Mouse (Mus musculus) induced T-regulatory cell, adult 2 months (primary cell): ENCODE measurements around the gene Cyp26b1.
"Not testable (repeated sequence)": the region's sequence is repeated elsewhere in the genome, so short reads cannot be mapped to it uniquely, and the experiment has no call there.

Experiments
- DNase-seq: peaks from one replicate; pipeline ENCODE4 v3.0.0-alpha.2; 2012; ENCODE audit warnings: low read depth

The Cyp26b1 gene

DNA sequence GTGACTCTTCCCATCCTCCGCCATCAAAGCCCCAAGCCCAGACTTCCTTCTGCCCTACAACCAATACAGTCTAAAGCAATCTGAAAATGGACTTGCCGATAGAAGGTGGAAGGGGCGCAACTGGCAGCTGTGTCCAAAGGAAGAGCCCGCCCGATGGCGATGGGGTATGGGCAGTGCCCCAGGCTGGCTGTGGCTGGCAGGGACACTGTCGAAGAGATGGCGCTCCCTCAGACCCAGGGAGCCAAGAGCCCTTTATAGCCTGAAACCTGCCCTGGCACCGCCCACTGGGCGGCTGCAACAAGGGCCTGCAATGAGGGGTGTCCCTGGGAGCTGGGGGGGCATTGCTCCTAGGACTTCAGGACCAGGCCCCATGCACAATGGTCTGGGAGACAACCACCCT, at the start of gene Cyp26b1:
Gene Cyp26b1, minus strand, starts transcription at position 216 of the 400 bp plus-strand sequence.
- DNase-seq = no peak

DNA sequence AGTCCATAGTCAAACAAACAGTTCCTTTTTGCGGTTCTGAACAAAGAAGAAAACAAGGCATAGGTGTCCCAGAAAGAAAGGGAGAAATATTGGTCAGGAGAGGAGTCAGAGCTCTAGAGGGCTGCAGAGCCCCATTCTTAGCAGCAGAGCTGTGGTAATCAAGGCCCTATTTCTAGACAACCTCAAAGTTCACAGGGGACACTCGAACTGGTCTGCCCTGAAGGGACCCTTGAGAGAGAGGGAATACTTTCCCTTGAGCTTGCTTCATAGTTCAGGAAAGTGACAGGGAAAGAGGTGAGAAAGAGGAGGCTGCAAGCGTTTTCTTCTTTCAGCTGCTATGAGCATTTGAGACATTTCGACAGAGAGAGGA, 47.3 kb upstream of the Cyp26b1 start:
- DNase-seq = no peak

DNA sequence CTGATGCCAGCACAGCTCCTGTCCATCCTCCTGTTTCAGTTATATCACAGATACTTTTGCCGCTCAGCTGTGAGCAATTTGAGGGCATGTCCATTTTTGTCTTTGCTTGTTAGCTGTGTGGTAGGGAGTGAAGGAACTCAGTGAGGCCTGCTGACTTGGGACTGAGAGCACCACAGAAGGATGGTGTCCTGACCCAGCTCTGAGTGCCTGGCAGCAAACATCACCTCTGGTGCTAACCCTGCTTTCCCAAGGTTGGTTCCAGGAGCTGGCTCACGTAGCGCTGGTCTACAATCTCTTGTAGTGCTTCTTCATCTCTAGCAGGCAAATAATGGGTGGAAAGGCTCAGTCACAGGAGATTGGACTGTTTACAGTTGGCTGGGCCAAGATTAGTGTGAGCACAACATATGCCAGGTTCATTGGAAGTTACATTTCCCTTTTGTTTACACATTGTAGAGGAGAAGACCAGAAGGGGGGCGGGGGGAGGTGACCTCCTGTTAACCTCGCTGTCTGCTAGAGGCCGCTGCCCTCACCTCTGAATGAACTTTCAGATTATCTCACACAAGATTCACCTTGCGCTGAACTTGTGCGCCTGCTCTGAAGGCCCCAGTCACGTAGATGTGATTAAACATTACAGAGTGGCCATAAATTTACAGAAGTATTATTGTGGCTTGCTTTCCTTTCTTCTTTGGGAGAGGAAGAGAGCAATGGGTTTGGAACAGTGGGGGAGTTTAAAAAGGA, 46.8 kb upstream of the Cyp26b1 start:
- DNase-seq = no peak

DNA sequence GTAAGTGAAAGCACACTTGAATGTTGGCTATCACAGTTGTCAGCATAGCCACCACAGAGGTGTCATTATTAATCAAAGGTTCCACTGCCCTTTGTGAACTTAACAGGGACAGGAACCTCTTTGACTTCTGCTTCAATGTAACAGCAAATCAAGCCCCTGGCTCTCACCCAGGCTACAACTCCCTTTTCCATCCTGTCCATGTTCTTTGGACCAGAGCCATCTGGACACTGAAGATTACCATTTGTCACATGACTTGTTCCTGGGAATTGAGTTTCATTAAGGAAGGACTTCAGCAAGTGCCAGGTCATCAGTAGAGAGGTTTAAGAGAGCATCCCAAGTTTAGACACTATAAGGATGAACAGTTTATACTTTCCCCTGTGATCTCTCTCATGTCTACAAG, 44.5 kb upstream of the Cyp26b1 start:
- no peak for DNase-seq

DNA sequence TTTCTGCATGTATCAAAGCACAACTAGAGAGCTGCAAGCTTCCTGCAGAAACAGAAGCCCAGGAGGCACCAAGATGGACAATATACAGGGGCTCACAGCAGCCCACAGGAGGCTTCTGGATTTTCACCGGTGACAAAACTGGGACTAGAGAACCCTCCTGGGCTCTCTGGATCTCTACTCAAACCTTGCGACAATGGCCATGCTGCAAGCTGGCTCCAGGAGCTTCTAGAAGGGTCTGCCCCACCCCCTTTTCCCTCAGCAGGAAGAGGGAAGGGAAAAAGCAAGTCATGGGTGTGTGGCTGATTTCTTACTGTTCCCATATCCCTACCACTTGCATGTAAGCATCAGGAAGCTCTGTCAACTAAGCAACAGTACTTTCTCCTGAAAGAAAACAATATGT, 37.9 kb upstream of the Cyp26b1 start:
- no peak for DNase-seq

DNA sequence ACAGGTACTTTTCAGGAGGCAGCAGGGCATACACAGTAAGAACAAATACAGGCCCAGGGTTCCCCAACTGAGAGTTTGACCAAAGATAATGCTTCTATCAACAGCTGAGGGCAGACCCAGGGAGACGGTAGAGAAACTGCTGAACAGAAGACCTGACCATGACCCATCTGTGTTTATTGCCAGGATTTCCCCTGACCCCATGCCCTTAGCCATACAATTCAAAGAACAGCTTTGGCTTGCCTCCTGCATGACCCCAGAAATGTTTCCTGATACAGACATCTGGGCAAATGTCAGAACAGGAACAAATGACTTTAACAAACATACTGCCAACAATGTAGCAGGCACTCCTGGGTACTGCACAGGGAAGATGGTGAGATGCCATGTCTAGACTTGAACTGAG, 36.6 kb upstream of the Cyp26b1 start:
- DNase-seq = no peak

DNA sequence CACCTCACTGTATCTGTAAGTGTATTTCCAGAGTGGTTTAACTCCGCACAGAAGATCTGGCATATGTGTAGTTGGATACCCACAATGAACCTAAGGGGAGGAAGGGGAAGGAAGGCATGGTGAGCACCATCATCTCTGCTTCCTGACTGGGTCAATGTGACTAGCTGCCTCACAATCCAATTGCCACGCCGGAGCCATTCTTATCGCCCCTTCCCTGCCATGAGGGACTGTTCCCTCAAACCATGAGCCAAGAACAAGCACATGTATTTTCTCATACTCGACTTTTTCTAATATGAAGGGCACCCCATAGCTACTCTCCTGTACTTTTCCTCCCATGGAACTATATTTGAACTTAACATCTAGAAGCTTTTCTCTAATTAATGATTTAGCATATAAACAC, 35.1 kb upstream of the Cyp26b1 start:
- DNase-seq = no peak

DNA sequence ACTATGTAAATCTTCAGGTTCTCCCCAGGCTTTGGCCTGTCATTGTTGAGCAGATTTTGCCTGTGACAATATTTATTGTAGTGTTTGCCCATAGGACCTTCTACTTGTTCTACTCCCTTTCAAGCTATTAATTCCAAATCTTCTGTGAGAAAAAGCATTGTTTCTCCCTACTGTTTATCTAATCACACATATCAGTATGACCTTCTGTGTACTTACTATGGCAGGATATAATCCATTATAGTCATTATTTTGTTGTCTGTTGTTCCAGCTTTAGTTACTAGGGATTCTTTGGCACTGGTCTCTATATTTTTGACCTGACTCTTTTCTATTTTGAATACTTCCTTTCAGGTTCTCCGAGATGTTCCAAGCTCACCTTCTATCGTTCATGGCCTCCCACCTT, 32.7 kb upstream of the Cyp26b1 start:
- no peak for DNase-seq

DNA sequence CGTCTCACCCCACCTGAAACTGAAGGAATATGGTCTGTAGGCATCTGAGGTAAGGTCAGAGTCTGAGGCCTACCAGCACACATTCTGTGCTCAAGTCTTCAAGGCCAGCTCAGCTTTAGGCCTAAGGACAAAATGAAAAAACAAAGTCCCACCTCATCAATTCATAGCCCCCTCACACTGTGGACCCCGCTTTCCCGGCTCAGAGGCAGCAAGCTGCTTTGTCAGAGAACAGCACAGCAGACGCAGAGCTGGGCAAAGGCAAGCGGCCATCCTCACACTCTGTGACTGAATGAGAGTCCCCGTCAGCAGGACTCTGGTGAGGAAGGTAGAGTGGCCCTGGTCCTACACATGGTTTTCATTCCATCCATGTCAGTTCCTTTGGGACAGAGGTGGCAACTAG, 25.5 kb upstream of the Cyp26b1 start:
- no peak for DNase-seq

DNA sequence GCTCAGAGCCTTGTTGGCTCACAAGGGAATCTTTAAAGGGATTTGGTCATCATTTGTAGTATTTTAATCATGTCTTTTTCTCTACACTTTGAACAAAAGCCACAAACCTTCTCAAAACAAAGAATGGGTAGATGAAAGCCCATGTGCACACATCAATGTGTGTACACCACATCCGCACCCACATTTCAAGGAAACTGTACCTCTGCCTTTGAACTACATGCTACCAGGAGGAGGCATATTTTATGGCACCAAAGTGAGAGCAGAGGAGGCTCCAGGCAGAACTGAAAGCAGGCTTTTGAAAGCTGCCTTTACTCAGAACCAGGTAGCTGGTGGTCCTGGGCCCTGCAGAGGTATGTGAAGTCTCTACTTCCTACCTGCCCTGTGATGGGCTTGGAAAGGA, 23.3 kb upstream of the Cyp26b1 start:
- peak; percentile 56 for DNase-seq

DNA sequence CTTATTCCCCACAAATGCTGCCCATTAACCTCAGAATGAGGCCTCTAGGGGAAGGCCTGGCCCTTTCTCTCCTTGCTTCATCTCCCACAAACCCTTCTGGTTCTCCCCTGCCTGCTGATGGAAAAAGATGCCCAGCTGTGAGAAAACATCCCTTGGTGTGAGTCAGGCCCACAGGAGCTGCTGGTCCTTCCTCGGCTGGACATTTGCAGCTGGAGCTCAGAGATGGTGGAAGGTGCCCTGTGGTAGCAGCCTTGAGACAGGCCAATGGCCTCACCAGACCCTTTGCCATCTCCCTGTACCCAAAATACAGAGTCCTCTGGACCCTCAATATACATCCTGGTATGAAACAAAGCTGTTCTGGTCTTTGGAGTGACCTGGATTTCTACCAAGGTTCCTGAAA, 22.9 kb upstream of the Cyp26b1 start:
- no peak for DNase-seq

DNA sequence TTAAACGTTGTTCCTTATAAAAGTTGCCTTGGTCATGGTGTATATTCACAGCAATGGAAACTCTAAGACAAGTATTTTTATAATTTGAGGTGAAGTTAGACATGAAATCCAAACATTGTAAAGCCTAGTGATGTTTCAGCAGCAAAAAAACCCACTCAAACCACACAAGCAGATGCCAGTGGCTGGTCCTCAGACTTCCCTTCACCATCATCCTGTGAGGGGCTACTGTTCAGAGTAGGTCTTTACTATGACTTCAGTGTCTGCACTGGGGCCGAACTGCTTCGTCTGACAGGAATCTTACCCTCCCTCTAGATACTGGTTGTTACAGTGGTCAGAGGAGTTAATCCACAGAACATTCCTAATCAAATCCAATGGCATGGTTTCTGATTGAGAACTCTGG, 19.9 kb upstream of the Cyp26b1 start:
- DNase-seq = no peak

DNA sequence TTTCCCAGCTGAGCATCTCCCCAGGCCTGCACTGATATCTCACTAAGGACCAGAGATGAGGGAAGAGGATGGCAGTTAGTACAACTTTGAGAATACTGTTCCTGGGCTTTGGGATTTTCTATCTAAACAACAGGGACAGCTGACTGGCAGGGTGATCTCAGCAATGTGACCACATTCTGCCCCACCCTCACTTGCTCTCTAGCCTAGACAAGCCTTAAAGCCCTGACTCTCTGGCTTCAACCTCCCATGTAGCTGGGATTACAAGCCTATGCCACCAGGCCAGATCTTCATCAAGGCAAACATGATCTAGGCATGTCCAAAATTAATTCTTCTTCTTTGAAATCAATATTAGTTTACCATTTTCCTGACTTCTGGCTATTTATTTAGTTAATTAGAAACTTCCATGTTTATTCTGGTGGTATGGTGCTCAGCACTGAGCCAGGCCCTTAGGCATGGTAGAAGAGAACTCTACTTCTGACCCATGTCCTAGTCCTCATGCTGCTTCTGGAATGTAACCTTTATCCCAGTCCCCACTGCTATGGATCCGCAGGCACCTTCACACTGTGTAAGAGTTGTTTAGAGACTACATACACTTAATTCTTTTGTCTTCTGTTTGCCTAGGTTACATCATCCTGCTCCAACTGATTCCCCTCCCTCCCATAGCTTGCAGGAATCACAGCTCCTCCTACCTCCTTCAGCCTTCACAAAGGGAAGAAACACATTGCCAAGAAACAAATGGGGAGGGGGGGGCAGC, 7.6 kb upstream of the Cyp26b1 start:
- no peak for DNase-seq

DNA sequence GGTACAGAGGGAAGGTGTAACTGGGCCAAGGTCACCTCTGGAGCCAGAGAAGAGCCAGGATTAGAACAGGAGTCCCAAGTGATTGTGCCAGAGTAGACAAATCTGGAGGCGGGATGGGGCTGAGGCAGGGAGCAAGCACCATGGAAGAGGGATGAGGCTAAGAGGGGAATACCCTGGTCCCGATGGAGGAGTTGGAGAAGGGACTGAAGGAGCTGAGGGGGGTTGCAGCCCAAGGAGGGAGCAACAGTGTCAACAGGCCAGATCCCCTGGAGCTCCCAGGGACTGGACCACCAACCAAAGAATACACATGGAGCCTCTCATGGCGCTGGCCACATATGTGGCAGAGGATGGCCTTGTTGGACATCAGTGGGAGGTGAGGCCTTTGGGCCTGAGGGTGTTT, 5.6 kb upstream of the Cyp26b1 start:
- not testable (repeated sequence) for DNase-seq

DNA sequence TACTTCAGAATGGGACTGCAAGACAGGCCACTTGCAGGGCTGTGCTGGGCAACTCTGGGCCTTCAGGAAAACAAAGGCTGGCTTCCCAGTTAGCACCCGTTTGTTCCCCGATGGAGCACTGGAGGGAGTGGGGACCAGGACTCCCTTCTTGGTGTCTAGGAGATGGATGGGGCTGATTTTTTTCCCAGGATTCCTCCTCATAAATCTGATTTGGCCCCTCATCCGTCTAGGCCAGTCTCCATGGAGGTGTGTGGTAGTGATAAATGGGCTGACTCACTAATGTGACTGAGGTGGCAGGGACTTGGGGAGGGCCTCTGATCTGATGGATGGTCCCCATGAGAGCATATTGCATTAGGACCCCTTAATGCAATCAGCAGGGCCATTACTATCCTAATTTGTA, 5.0 kb upstream of the Cyp26b1 start:
- no peak for DNase-seq

DNA sequence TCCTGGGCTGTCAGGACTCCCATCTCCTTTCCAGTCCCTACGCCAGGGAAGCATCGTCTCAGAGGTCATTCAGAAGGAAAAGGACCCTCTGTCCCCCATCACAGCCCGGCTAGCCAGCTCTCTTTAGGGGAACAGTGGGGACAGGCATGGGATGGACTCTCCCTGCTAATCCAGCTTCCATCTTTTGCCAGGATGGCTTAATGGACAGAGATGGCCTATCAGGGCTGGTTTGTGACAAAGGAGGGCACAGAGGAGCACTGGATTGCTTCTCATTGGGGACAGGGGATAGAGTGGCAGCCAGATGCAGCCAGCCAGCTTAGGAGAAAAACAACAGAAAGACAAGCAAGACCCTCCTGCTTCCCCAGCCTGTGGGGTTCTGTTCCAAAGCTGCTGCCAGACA, 918 bp upstream of the Cyp26b1 start:
- no peak for DNase-seq

DNA sequence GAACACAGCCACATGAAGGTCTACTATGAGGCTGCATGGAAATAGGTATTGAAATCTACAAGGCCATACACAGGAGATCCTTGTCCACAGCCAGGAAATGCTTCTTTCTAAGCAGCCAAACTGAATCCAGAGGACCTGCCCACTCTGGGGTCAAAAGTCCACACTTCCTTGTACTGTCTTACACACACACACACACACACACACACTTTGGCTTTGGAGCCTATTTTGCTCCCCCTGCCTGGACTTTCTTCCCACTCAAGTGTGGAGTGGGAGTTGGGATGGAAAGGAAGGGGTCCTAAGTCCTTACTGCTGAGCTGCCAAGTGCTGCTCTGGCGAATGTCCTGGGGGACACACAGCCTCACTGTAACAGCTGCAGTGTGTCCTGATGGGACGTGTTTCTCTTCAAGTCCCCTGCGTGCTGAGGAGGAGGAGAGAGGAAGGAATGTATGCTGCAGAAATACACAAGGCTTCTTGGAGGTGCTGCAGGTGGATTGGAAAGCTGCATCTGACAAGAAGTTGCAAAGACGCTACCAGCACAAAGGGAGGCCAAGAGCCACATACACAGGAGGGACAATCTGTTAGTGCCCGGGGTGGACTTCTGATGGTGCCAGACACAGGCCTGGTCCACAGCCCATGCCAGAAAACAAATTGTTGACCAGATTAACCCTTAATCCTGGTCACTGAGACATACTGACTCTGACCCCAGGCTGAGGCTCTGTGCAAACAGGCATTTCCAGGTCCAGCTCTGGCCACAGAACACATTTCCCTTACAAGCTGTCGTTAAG, 2.6 kb downstream of the Cyp26b1 start:
- DNase-seq = no peak

DNA sequence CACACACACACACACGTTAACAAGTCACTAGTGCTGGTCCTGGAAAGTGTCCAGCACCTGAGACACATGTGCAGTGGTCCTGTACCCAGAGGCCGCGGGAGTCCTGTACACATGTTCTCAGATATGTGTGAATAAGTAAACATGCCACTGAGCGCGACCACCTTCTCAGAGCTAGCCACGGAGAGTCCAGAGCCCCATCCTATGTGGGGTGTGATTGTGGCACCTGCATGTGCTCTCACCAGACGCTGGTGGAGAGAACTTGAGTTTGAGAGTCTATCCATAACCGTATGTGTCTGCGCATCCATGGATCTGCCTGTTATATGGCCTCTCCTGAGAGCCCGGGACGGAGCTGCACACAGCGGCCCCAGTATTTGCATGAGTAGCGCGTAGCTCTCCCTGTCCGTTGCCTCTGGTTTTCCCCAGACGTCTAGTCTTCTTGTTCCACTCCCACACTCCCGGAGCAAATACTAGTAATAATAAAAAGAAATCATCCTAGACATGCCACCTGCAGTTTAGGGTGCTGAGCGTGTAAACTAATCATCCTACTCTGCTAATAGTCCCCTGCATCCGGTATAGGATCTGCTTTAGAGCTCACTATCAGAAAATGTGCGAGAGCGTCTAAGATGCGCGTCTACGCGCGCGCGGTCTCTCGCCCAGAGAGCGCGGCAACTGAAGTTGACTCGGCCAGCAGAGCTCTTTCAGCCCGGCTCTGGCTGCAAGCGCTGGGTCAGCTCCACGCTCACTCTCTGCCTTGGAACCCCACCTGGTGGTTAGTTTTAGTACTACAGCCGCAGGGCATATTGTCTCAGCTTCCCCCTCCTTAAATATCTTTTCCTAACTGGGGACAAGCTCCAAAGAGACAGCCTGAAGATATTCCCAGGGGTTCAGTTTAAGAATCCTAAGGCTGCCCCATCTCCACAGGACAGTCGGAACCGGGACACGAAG, 3.7 kb downstream of the Cyp26b1 start:
- peak; percentile 75 for DNase-seq

DNA sequence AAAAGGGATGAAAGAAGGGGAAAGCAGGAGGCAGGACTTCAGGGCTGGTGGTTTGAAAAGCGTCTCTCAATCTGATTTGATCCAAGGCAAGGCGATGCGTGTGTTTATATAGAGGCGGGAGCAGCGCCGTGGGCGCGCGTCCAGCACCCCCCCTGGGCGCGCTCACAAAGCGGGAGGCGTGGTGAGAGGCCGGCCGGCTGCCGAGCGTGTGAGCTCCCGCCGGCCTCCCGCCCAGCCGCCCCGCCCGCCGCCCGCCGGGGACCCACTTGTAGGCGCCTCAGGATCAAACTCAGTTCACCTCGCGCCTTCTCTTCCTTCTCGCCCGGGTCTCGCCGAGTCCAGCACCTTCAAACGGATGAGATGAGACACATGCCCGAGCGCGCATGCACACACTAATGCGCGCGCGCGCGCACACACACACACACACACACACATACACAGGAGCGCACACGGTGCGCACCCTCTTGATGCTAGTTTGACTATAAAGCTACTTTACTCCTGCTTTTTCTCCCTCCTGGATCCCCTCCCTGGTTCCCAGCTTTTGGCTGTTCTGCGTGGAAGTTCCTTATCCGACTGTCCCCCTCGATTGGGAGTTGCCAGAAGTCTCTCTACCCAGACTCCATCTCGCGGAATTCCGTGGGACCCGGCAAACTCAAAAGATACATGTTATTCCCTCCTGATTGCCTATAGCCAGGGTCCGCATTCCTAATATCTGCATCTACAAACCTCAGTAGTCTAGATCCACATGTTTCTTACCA, 4.6 kb downstream of the Cyp26b1 start:
- DNase-seq = peak; percentile 21

DNA sequence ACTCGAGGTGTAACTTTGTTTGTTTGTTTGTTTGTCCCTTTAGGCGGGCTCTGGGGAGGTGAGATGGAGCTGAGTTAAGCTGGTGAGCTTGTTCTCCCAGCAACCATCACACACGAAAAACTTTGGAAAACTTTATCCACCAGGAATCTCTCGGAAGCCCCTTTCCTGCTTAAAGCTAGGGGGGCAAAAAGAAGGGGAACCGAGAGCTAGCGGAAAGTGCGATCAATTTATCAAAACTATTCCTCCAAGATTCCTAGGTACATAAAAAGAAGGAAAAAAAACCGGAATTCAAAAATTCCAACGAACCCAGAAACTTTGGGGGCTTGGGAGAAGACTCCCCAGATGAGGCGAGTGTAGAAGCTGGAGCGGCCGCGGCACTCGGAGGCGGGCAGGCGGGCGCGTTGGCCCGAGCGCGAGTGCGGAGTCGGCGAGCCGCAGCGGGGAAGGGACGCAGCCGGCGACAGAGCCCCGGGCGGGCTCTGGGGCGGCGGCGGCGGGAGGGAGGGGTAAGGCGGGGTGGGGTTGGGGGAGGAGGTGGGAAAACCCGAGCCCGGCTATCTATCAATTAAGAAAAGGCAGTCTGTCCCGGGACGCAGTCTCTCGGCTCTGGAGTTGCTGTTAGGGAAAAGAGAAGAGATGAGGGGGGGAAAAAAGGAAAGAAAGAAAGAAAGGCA, 5.3 kb downstream of the Cyp26b1 start:
- DNase-seq = peak; percentile 9
